Mouse (Mus musculus) kidney, embryonic 16.5 days (tissue): Measurements from ENCODE around the gene Ssx2ip. TPM values are rescaled to one million over a fixed set of nuclear protein-coding genes. Genes with fewer than 3 reads are reported as not detected.

Source experiments
- ATAC-seq: fragments of 200-750 bp; cut with Nextera tagmentation; 2 replicates; pipeline ENCODE4 v1.8.0; 2017; ENCODE audit warnings: moderate TSS enrichment; ENCODE audit not compliant: low FRiP score, low TSS enrichment
- H3K27ac ChIP-seq: fragments of 300-500 bp; sonication (generic); 2 replicates; pipeline ENCODE4 v1.5.1; 2014; ENCODE audit warnings: low read length
- H3K27me3 ChIP-seq: fragments of 300-500 bp; sonication (generic); 2 replicates; pipeline ENCODE4 v1.6.1; 2014; ENCODE audit warnings: low read length, control low read depth, mixed read lengths; ENCODE audit not compliant: insufficient read depth
- H3K36me3 ChIP-seq: fragments of 300-500 bp; sonication (generic); 2 replicates; pipeline ENCODE4 v1.6.1; 2014; ENCODE audit warnings: low read length, control low read depth, mixed read lengths; ENCODE audit not compliant: insufficient read depth
- H3K4me1 ChIP-seq: fragments of 300-500 bp; sonication (generic); 2 replicates; pipeline ENCODE4 v1.6.1; 2014; ENCODE audit warnings: low read length, control low read depth, mixed read lengths; ENCODE audit not compliant: insufficient read depth
- H3K4me2 ChIP-seq: fragments of 300-500 bp; sonication (generic); replicated peaks from 2 replicates; pipeline ENCODE4 v1.6.1; 2014; ENCODE audit warnings: low read depth, low read length
- H3K4me3 ChIP-seq: fragments of 300-500 bp; sonication (generic); 2 replicates; pipeline ENCODE4 v1.5.1; 2014; ENCODE audit warnings: mild to moderate bottlenecking, low read length
- H3K9ac ChIP-seq: fragments of 300-500 bp; sonication (generic); replicated peaks from 2 replicates; pipeline ENCODE4 v1.6.1; 2014; ENCODE audit warnings: low read length
- H3K9me3 ChIP-seq: fragments of 300-500 bp; sonication (generic); 2 replicates; pipeline ENCODE4 v1.6.1; 2016; ENCODE audit warnings: low read length, control low read depth
- WGBS: fragments of 180-500 bp; shearing (Covaris S2); extraction: QIAGEN DNeasy Blood & Tissue Kit; methylation state at CpG from one replicate; pipeline ENCODE4 v1.1.7; 2014; 5-methylcytosine and 5-hydroxymethylcytosine counted together
- polyA plus RNA-seq: library from polyadenylated mRNA; unstranded; fragments of >200 nt; fragmentation: Nextera tagmentation; extraction: Ambion mirVana; gene quantifications from 2 replicates; pipeline ENCODE4 v1.2.1, GENCODE M21; 2015

Ssx2ip gene
- 22.4 and 22.9 TPM in 2 replicates for polyA plus RNA-seq

DNA sequence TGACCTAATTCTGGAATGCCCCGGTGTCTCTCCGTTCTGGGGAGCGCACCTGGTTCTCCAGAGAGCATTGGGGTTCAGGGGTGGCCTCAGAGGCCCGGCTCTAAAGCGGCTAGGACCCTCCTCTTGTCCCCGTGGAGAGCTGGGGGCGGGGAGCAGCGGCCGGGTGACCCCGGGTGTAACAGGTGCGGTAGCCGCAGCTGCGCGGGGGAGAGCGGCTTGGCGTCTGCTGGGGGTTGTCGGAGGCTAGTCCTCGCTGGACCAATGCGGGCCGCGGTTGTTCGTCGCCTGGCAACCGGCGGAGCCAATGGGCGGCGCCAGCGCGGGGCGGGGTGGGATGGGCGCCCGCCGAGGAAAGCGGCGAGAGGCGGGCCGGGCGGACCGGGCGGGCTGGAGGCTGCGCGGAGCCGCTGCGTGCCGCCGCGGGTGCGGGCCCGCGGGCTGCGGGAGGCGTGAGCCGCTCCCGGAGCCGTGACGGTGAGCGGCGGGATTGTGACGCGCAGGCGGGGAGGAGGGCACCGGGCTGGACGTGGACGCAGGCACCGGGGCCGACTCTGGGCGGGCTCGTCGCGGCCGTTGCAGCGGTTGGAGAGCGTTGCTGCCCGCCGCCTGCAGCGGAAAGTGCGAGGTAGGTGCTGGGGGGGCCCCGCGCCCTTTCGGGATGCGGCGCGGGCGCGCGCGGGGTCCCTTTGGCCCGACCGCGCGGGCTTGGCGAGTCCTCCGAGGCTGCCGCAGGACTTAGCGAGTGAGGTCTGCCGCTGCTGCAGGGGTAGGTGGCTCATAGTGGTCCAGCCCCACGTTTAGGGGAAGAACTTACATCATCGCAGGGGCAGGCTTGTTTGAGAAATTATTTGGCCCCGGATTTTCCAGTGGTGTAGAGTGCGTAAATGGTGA, at the start of gene Ssx2ip:
Ssx2ip (plus strand) TSS at position 332 of the 891 bp plus-strand sequence.
- peaks cover 28% of the 10 kb centered on the region for H3K4me1 ChIP-seq
- peak within 1 kb of the TSS; percentile 90 for H3K4me2 ChIP-seq
- ATAC-seq = peak; percentile 98
- peak within 1 kb of the TSS; percentile 91 for H3K4me3 ChIP-seq
- no peaks in the 10 kb centered on the region for H3K27me3 ChIP-seq
- H3K27ac ChIP-seq = peak within 1 kb of the TSS; percentile 72
- peak within 1 kb of the TSS; percentile 89 for H3K9ac ChIP-seq
- H3K9me3 ChIP-seq = 0 out of 2 replicates have a peak, but pooled peaks cover 7% of the 10 kb centered on the region
- under 1% methylated on average over 73 of the region's 100 CpGs for WGBS
- no peaks in the 10 kb centered on the region for H3K36me3 ChIP-seq

DNA sequence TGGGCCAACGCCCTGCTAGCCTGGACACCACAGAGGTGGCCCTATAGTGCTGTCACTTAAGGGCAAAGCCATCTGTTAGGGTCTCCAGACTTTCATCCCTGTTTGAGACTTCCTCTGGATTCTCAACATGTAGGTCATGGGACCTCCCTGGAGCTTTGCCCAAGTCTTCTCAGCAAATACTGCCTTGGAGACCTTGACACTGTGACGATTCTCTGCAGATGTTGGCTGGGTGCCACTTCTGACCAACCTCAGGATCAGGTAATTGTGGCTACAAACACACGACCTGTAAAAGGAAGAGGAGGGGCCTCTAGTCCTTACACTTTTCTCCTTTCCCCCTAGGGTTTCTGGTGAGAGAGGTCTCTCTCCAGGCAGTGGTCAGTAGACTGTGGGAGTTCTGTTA, 49.3 kb upstream of the Ssx2ip start:
- H3K27me3 ChIP-seq = no peaks in the 10 kb centered on the region
- no peaks in the 10 kb centered on the region for H3K9me3 ChIP-seq
- no peak overlapping the region for H3K9ac ChIP-seq
- 64% methylated on average over 3 of the region's 3 CpGs for WGBS
- H3K4me3 ChIP-seq = no peak overlapping the region
- H3K36me3 ChIP-seq = no peaks in the 10 kb centered on the region
- H3K4me2 ChIP-seq = no peak overlapping the region
- no peaks in the 10 kb centered on the region for H3K4me1 ChIP-seq
- H3K27ac ChIP-seq = no peak overlapping the region
- ATAC-seq = no peak

DNA sequence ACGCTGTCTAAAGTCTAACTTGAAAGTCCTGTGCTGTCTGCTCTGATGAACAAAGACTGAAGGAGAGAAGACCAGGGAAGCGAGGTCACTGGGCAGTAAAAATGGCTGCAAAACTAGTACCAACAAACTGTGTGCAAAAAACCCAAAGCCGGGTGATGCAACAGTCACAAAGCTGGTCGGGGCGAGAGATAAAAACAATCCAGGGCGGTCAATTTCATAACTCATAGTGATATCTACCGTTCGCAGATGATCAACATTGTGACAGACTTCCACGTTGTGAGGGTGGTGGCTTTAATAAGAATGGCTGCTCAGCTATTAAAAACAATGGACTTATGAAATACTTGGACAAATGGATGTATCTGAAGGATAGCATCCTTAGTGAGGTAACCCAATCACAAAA, 39.0 kb upstream of the Ssx2ip start:
- no peak for ATAC-seq
- Histone ChIP-seq H3K9ac (no peak overlapping the region), H3K4me3 (no peak overlapping the region), H3K4me2 (no peak overlapping the region), H3K27me3 (no peaks in the 10 kb centered on the region), H3K36me3 (no peaks in the 10 kb centered on the region), H3K27ac (no peak overlapping the region), H3K4me1 (no peaks in the 10 kb centered on the region), H3K9me3 (no peaks in the 10 kb centered on the region)
- 90% methylated on average over 9 of the region's 9 CpGs for WGBS

DNA sequence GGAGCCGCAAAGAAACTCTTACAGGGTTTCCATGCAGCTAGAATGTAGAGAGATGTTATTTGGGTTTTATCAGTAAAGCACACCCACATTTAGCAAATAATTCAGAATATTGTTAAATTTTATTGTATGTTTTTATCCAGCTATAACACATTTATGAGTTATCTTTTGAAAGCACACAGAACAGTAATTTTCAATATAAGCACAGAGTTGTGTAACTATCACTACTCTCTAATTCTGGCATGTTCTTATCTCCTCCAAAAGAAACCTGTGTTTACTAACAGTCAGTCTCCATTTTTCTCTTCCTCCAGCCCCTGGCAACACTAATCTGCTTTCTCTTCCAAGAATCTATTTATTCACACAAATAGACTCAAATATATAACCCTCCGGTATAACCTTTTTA, 37.4 kb upstream of the Ssx2ip start:
- WGBS = 94% methylated on average over 2 of the region's 2 CpGs
- H3K27ac ChIP-seq = no peak overlapping the region
- no peak overlapping the region for H3K4me3 ChIP-seq
- H3K9ac ChIP-seq = no peak overlapping the region
- no peaks in the 10 kb centered on the region for H3K9me3 ChIP-seq
- no peaks in the 10 kb centered on the region for H3K4me1 ChIP-seq
- no peaks in the 10 kb centered on the region for H3K27me3 ChIP-seq
- H3K4me2 ChIP-seq = no peak overlapping the region
- no peak for ATAC-seq
- H3K36me3 ChIP-seq = no peaks in the 10 kb centered on the region

DNA sequence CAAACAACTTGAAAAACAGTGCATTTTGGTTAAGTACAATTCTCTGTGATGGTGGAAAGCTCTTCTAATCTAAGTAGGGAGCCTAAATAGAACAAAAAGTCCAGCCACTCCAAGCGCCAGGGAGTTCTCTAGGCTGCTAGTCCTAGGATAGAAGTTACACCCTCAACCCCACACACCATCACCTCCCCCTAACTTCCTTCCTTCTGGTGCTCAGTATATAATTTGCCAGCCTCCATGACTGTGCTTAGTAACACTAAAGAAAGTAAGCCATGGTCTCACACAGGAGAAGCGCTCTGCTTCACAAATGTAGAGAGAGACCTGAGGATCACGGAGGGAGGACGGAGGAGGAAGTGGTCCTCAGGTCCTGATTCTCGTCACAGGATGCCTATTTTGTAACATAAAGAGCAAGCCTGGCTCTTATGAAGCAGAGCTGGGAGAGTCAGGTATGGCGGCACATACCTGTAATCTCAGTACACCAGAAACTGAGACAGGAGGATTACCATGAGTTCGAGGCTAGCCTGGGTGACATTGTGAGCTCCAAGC, 33.8 kb upstream of the Ssx2ip start:
- Histone ChIP-seq H3K27ac (no peak overlapping the region), H3K36me3 (no peaks in the 10 kb centered on the region), H3K9ac (no peak overlapping the region), H3K4me3 (no peak overlapping the region), H3K9me3 (no peaks in the 10 kb centered on the region), H3K4me1 (no peaks in the 10 kb centered on the region), H3K27me3 (no peaks in the 10 kb centered on the region), H3K4me2 (no peak overlapping the region)
- 88% methylated on average over 7 of the region's 7 CpGs for WGBS
- no peak for ATAC-seq

DNA sequence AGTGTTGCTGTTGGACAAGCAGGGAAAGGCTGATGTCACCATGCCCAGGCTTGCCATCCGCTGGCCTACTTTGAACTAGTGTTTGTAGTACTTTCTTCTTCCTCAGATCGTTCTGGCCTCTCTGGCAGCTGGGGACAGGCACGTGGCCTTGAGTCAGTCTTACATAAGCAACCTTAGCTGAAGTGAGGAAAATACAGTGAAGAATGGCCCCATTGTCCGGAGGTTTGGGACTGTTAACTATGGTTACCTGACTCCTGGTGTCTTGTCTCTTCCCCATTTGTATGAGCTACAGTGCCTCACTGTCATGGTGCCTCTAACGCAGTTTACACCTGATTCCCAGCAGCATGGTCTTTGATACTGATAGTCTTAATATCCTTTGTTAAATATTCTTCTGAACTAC, 33.2 kb upstream of the Ssx2ip start:
- no peaks in the 10 kb centered on the region for H3K27me3 ChIP-seq
- H3K9ac ChIP-seq = no peak overlapping the region
- no peak overlapping the region for H3K4me2 ChIP-seq
- H3K4me1 ChIP-seq = no peaks in the 10 kb centered on the region
- no peak overlapping the region for H3K27ac ChIP-seq
- 77% methylated on average over 5 of the region's 5 CpGs for WGBS
- no peaks in the 10 kb centered on the region for H3K36me3 ChIP-seq
- H3K9me3 ChIP-seq = no peaks in the 10 kb centered on the region
- no peak overlapping the region for H3K4me3 ChIP-seq
- ATAC-seq = no peak

DNA sequence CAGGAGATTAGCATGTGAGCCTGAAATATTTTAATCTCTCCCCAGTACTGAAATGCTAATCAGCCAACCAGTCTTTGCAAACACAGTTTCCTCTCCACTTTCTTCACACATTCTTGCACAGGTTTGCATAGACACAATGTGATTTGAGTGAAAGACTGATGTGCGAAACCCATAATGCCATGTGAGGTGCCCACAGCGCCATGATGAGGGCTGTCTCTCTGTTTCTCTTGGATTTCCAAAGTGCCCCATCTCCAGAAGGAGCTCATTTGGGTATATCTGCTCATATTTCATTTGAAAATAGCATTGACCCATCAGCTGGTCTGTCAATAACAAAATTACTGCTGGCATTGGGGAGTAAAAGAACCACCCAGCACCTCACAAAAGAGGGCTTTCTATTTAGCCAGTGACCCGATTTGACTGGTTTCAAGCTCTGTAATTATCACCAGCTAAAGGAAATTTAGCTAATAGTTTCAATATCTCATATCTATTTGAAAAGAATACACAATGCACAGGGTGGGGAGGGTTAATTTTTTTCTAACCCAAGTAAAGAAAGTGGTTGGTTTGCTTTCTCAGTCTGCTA, 29.8 kb upstream of the Ssx2ip start:
- no peak overlapping the region for H3K4me3 ChIP-seq
- H3K9me3 ChIP-seq = no peaks in the 10 kb centered on the region
- H3K4me2 ChIP-seq = no peak overlapping the region
- WGBS = 81% methylated on average over 3 of the region's 3 CpGs
- ATAC-seq = no peak
- H3K27ac ChIP-seq = no peak overlapping the region; the same call in 1 of the 2 replicates
- no peak overlapping the region for H3K9ac ChIP-seq
- no peaks in the 10 kb centered on the region for H3K36me3 ChIP-seq
- no peaks in the 10 kb centered on the region for H3K27me3 ChIP-seq
- 0 out of 2 replicates have a peak, but pooled peaks cover 2% of the 10 kb centered on the region for H3K4me1 ChIP-seq

DNA sequence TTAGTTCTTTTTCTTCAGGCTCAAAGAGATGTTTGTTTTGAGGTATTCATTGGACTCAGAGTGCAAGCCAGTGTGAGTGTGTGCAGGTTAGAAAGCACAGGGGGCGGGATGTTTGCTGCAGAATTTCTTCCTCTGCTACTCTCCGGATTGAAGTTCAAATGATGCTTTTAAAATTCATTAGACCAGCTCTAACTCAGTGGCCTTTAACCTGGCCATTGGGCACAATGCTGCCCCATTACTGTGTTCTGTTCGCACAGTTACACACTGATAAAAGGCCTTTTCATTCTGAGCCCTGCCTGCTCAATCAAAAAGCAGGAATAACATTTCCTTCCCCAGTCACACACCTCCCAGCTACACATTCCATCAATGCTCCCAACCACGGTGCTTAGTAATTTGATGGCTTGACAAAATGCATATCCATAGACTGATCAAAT, 29.2 kb upstream of the Ssx2ip start:
- no peaks in the 10 kb centered on the region for H3K36me3 ChIP-seq
- no peak overlapping the region for H3K27ac ChIP-seq
- ATAC-seq = peak; percentile 52
- H3K4me1 ChIP-seq = 0 out of 2 replicates have a peak, but pooled peaks cover 2% of the 10 kb centered on the region
- H3K9me3 ChIP-seq = no peaks in the 10 kb centered on the region
- no peak overlapping the region for H3K4me2 ChIP-seq
- H3K27me3 ChIP-seq = no peaks in the 10 kb centered on the region
- WGBS = 57% methylated on average over 4 of the region's 4 CpGs
- H3K4me3 ChIP-seq = no peak overlapping the region
- no peak overlapping the region for H3K9ac ChIP-seq

DNA sequence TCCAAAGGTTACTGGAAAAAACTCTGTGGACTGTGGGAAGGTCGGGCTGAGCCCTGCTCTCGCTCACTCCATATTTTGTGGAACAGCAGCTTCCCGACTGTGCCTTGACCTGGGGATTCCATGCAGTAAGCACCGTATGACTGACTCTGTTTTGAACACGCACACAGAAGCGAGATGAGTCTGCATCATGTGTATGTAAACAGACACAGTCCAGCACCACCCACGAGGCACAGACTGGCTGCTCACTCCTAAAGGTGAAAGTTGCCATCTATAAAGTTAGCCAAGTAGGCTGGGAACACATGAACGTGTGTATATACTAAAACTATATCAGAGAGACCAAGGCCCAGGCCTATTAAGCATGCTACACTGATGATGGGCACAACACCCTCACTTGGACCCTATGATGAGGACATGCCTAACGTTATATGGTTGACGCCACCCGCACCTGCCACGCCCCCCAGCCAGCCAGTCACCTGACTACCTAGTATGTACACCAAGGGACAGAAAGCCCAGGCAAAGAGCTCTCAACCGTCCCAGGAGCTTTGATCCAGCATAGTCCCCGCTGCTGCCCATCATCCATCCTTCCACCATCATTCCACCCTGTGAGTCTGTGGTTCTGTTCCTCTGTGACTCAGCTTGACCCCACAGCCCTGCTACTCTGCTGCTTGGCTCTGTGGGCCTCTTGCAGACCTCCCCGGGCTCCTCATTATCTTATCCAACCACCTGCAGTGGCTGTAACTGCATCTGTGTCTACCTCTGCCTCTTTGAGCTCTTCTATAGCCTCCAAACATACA, 27.9 kb upstream of the Ssx2ip start:
- Histone ChIP-seq H3K4me3 (no peak overlapping the region), H3K27me3 (no peaks in the 10 kb centered on the region), H3K4me2 (no peak overlapping the region), H3K36me3 (no peaks in the 10 kb centered on the region), H3K27ac (no peak overlapping the region), H3K9ac (no peak overlapping the region), H3K9me3 (no peaks in the 10 kb centered on the region), H3K4me1 (0 out of 2 replicates have a peak, but pooled peaks cover 2% of the 10 kb centered on the region)
- WGBS = 91% methylated on average over 15 of the region's 15 CpGs
- no peak for ATAC-seq
